Mouse (Mus musculus) E14TG2a.4 (cell line): ENCODE measurements at regions not wholly inside any gene's neighbourhood (a gene's known extent, or its start where the extent isn't known, plus 50 kb on each side); places are given as distances from the start of the nearest gene placed in this dataset.

Experiments
- CTCF ChIP-seq: conservative IDR thresholded peaks from 2 replicates; pipeline ENCODE4 v1.5.1; 2014; ENCODE audit warnings: low read length
- NANOG ChIP-seq: IDR thresholded peaks from 2 replicates; pipeline ENCODE4 v1.6.1; 2014; ENCODE audit warnings: borderline replicate concordance, low read length, mixed read lengths

GRCm38 (mm10) chr8:46384926-46385325 is 85.9 kb upstream of the Acsl1 start:
- TF ChIP-seq CTCF, result no peak
- TF ChIP-seq NANOG, result no peak
